In the genomic region with DNA sequence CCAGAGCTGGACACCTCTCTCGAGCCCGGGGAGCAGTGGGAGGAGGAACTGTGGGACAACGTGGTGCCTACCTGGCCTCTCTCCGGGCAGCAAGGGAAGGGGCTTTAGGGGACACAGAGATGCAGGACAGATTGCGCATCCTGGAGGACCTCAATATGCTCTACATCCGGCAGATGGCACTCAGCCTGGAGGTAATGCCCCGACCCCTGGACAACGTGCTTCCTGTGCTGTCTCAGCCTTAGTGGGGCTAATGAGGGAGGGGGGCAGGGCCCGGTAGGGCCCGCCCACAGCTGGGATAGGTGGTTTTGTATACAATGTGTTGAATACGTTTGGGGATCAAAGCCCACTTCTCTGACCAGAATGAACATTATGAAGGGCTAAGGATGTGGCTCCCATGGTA, we compare ENCODE assay signal across 8 mouse cellular contexts. TPM values are rescaled to one million over a fixed set of nuclear protein-coding genes. Genes with fewer than 3 reads are reported as not detected.
DNase-seq lines count a peak whose midpoint lies in the region; ATAC-seq lines count a peak whose summit lies in the region.

No protein-coding gene starts in this region.

- H3K4me3 ChIP-seq in limb, embryonic 10.5 days = peak overlapping the region; percentile 69
- H3K4me3 ChIP-seq in neural tube, embryonic 11.5 days (ENCODE audit: low read depth, low read length) = peak overlapping the region; percentile 58

- WGBS in limb, embryonic 10.5 days = under 1% methylated on average over 11 of the region's 11 CpGs
- WGBS in neural tube, embryonic 11.5 days = under 1% methylated on average over 11 of the region's 11 CpGs

- peak; percentile 56 for DNase-seq in adrenal gland, postnatal 14 days
- no peak for DNase-seq in adrenal gland, adult 18-20 months (ENCODE audit: low spot score in 2 of 2)
- peak; percentile 76 for DNase-seq in MN1 (ENCODE audit: low spot score)
- DNase-seq in limb, embryonic 10.5 days (ENCODE audit: low spot score) = peak; percentile 76
- peak; percentile 74 for DNase-seq in neural tube, embryonic 11.5 days (ENCODE audit: low spot score)
- DNase-seq in ovary, postnatal 14 days (ENCODE audit: low spot score) = no peak
- no peak for DNase-seq in cerebellum, adult 9-10 months

- peak overlapping the region; percentile 91 for H3K4me2 ChIP-seq in neural tube, embryonic 11.5 days (ENCODE audit: low read depth)

- H3K27ac ChIP-seq in limb, embryonic 10.5 days = peak overlapping the region; percentile 99
- H3K27ac ChIP-seq in neural tube, embryonic 11.5 days (ENCODE audit: low read depth, low read length) = peak overlapping the region; percentile 99

- peak; percentile 33 for ATAC-seq in granulocyte monocyte progenitor cell, adult 5-6 weeks (replicated peaks; ENCODE audit: poor library complexity, severe bottlenecking)
- ATAC-seq in neural tube, embryonic 11.5 days (ENCODE audit: insufficient read depth, low FRiP score, low TSS enrichment) = peak; percentile 35

- no peaks in the 10 kb centered on the region for H3K9me3 ChIP-seq in limb, embryonic 10.5 days (replicated peaks)
- H3K9me3 ChIP-seq in neural tube, embryonic 11.5 days (ENCODE audit: control insufficient read depth, low read length) = no peaks in the 10 kb centered on the region

- peaks cover 88% of the 10 kb centered on the region for H3K4me1 ChIP-seq in limb, embryonic 10.5 days
- H3K4me1 ChIP-seq in neural tube, embryonic 11.5 days (ENCODE audit: control insufficient read depth, insufficient read depth, low read length) = peaks cover 31% of the 10 kb centered on the region

- peaks cover 12% of the 10 kb centered on the region for H3K36me3 ChIP-seq in limb, embryonic 10.5 days
- H3K36me3 ChIP-seq in neural tube, embryonic 11.5 days (ENCODE audit: control insufficient read depth, insufficient read depth, low read length) = no peaks in the 10 kb centered on the region

- peak overlapping the region; percentile 98 for H3K9ac ChIP-seq in neural tube, embryonic 11.5 days (ENCODE audit: low read length)

- H3K27me3 ChIP-seq in limb, embryonic 10.5 days (ENCODE audit: low read depth, poor library complexity, severe bottlenecking) = 0 out of 2 replicates have a peak, but pooled peaks cover 9% of the 10 kb centered on the region
- H3K27me3 ChIP-seq in neural tube, embryonic 11.5 days (ENCODE audit: control insufficient read depth, insufficient read depth, low read length) = no peaks in the 10 kb centered on the region

RNA-seq across cellular contexts. Expression of gene Rtkn, which starts 2.8 kb away (rescaled TPM):
- total RNA-seq in adrenal gland, postnatal 14 days (2021) = 9.1 and 13.6 TPM in 2 replicates
- 1 to 10 TPM; 4.7 to 6.6 TPM for total RNA-seq in adrenal gland, adult 18-20 months (2021)
- total RNA-seq in granulocyte monocyte progenitor cell, adult 5-6 weeks (2014; fragmentation: Nextera tagmentation) = 5.1 and 8.7 TPM in 2 replicates
- 2.1 and 5.0 TPM in 2 replicates for total RNA-seq in granulocyte monocyte progenitor cell, adult 5-6 weeks (2017)
- polyA plus RNA-seq in limb, embryonic 10.5 days (2016; fragmentation: Nextera tagmentation; extraction: Ambion mirVana) = 34.2 and 51.8 TPM in 2 replicates
- 20.6 and 22.1 TPM in 2 replicates for polyA plus RNA-seq in neural tube, embryonic 11.5 days (2014; fragmentation: Nextera tagmentation; extraction: Ambion mirVana)

RNA-seq across cellular contexts. Expression of gene Ino80b, which starts 12.8 kb away (rescaled TPM):
- total RNA-seq in adrenal gland, postnatal 14 days (2021) = 19.3 and 22.5 TPM in 2 replicates
- total RNA-seq in adrenal gland, adult 18-20 months (2021) = 10 to 100 TPM; 20.1 to 20.7 TPM
- total RNA-seq in granulocyte monocyte progenitor cell, adult 5-6 weeks (2014; fragmentation: Nextera tagmentation) = 17.2 and 22.8 TPM in 2 replicates
- total RNA-seq in granulocyte monocyte progenitor cell, adult 5-6 weeks (2017) = 32.9 and 47.6 TPM in 2 replicates
- 17.4 and 17.8 TPM in 2 replicates for polyA plus RNA-seq in limb, embryonic 10.5 days (2016; fragmentation: Nextera tagmentation; extraction: Ambion mirVana)
- polyA plus RNA-seq in neural tube, embryonic 11.5 days (2014; fragmentation: Nextera tagmentation; extraction: Ambion mirVana) = 19.8 and 23.4 TPM in 2 replicates

RNA-seq across cellular contexts. Expression of gene Wbp1, which starts 16.7 kb away (rescaled TPM):
- 64.5 and 69.3 TPM in 2 replicates for total RNA-seq in adrenal gland, postnatal 14 days (2021)
- total RNA-seq in adrenal gland, adult 18-20 months (2021) = 10 to 100 TPM; 84.3 to 89.0 TPM
- 31.4 and 38.9 TPM in 2 replicates for total RNA-seq in granulocyte monocyte progenitor cell, adult 5-6 weeks (2014; fragmentation: Nextera tagmentation)
- total RNA-seq in granulocyte monocyte progenitor cell, adult 5-6 weeks (2017) = 77.6 and 91.3 TPM in 2 replicates
- polyA plus RNA-seq in limb, embryonic 10.5 days (2016; fragmentation: Nextera tagmentation; extraction: Ambion mirVana) = 136 and 188 TPM in 2 replicates
- polyA plus RNA-seq in neural tube, embryonic 11.5 days (2014; fragmentation: Nextera tagmentation; extraction: Ambion mirVana) = 169 and 177 TPM in 2 replicates

RNA-seq across cellular contexts. Expression of gene Wdr54, which starts 18.1 kb away (rescaled TPM):
- 1.5 and 2.9 TPM in 2 replicates for total RNA-seq in adrenal gland, postnatal 14 days (2021)
- 1 to 10 TPM; 1.9 to 3.6 TPM for total RNA-seq in adrenal gland, adult 18-20 months (2021)
- not detected in 2 replicates for total RNA-seq in granulocyte monocyte progenitor cell, adult 5-6 weeks (2014; fragmentation: Nextera tagmentation)
- 0.04 TPM in 1 of 2 replicates, not detected in the other for total RNA-seq in granulocyte monocyte progenitor cell, adult 5-6 weeks (2017)
- 10.9 and 13.7 TPM in 2 replicates for polyA plus RNA-seq in limb, embryonic 10.5 days (2016; fragmentation: Nextera tagmentation; extraction: Ambion mirVana)
- polyA plus RNA-seq in neural tube, embryonic 11.5 days (2014; fragmentation: Nextera tagmentation; extraction: Ambion mirVana) = 12.2 and 14.5 TPM in 2 replicates

RNA-seq across cellular contexts. Expression of gene 1700003E16Rik, which starts 18.1 kb away (rescaled TPM):
- total RNA-seq in adrenal gland, postnatal 14 days (2021) = 0.33 and 0.34 TPM in 2 replicates
- 1 to 10 TPM; 1.1 to 1.4 TPM for total RNA-seq in adrenal gland, adult 18-20 months (2021)
- 0.51 TPM in 1 of 2 replicates, not detected in the other for total RNA-seq in granulocyte monocyte progenitor cell, adult 5-6 weeks (2014; fragmentation: Nextera tagmentation)
- total RNA-seq in granulocyte monocyte progenitor cell, adult 5-6 weeks (2017) = not detected in 2 replicates
- polyA plus RNA-seq in limb, embryonic 10.5 days (2016; fragmentation: Nextera tagmentation; extraction: Ambion mirVana) = 0.80 and 1.6 TPM in 2 replicates
- 1.4 and 1.5 TPM in 2 replicates for polyA plus RNA-seq in neural tube, embryonic 11.5 days (2014; fragmentation: Nextera tagmentation; extraction: Ambion mirVana)

Comparison
In these comparisons a context has a peak if more than half of its experiments do, and no peak if none do; other contexts are left out.
1. DNase-seq: peak in adrenal gland, postnatal 14 days (single experiment), MN1 (single experiment), limb, embryonic 10.5 days (single experiment) and neural tube, embryonic 11.5 days (single experiment); none in adrenal gland, adult 18-20 months (0 of 2), ovary, postnatal 14 days (single experiment) and cerebellum, adult 9-10 months (single experiment).